Mouse (Mus musculus) cerebellum, postnatal 14 days (tissue): ENCODE measurements at regions not wholly inside any gene's neighbourhood (a gene's known extent, or its start where the extent isn't known, plus 50 kb on each side); places are given as distances from the start of the nearest gene placed in this dataset.

ENCODE experiments used
- DNase-seq, 2 experiments: peaks; one replicate each; pipeline ENCODE4 v3.0.0; 2021; ENCODE audit warnings: mixed read lengths in 2 of 2

- no peak for DNase-seq
These were observed 114.4 kb downstream of the Sox2 start for GRCm38 (mm10) chr3:34764559-34764958.

DNA sequence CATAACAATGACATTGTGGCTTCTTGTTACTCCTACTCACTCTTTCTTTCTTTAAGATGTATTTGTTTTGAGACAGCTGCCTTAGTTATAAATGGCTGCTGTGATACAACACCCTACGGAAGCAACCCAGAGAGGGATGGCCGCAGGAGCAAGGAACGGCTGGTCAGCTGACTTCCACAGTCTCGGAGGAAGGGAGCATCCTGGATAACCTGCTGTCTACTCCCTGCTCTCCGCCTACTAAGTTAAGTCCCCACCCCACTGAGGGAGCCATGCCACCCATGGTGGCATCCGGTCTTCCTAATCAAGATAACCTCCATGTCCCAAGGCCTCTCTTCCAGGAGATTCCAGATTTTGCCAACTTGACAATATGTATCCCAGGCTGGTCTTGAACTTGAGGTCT lies 114.9 kb downstream of the Sox2 start:
- DNase-seq: no peak

- DNase-seq: no peak
These were observed 119.6 kb downstream of the Sox2 start for GRCm38 (mm10) chr3:34769818-34770217.

GRCm38 (mm10) chr3:34770271-34770670 lies 120.1 kb downstream of the Sox2 start:
- DNase-seq: no peak

DNA sequence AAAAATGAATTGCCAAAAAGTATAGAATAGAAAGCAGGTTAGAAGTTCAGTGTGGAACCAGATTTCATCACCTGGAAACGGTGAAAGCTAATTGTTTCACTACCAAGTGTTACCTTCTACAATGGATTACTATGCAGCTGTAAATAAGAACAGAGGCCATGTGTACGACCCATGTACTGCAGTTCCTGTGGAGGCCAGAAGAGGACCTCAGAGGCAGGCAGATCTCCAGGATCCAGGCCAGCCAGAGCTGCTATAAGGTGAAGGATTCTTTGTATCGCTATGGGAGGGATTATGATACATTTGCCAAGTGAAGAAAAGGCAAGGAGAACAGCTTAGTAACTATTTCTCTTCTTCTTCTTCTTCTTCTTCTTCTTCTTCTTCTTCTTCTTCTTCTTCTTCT lies 121.8 kb downstream of the Sox2 start:
- DNase-seq: no peak

DNA sequence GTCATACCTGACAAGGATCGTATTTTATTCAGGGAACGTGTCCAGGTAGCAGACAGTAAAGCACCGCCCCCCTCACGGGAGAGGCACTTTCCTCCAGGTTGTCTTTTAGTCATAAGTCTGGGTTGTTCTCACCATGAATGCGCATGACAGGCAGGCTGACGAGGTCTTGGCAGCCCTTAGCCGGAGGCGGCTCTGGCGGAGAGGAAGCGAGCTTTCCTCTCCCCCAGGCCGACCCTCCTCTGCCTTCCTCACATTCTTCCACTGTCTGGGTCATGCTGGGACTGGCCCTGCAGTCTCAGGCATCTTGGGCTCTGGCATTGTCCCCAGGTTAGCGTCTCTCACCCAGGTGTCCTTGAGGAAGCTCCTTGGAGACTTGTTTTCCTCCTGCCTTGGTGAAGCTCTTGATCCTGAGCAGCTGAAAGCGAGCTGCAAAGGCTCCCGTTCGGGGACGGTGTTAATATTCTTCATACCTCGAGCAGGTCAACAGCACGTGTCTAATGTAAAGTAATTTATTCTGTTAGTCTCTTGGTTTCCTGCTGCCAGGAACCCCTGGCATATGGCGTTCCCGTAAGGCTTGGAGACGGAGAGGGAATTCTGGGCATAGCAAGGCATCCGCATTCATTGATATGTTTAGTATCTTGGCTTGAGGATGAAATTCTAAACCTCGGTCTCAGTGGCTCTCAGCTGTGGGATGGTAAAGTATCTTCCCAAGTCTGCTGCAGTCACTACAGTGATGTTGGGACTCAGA lies 123.6 kb downstream of the Sox2 start:
- peak; percentile 44 to 47 for DNase-seq

GRCm38 (mm10) chr3:34781770-34782169 lies 131.6 kb downstream of the Sox2 start:
- no peak for DNase-seq

DNA sequence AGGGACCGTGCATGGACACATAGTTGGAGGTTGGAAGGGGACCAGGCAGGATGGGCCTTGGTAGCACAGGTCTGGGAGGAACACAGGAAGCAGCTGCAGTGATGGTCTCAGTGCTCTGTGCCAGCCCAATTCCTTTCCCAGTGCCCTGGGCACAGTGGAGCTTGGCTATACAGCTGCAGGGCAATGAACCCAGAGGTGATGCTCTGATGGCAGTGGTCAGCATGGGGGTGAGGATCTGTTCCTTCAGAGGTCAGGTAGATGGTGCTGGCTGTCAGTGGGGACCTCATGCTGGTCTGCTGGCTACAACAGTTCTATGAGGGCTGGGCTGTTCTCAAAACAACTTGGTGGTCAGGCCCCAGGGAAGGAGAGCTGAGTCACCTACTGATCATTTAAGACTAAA lies 133.2 kb downstream of the Sox2 start:
- no peak for DNase-seq

DNA sequence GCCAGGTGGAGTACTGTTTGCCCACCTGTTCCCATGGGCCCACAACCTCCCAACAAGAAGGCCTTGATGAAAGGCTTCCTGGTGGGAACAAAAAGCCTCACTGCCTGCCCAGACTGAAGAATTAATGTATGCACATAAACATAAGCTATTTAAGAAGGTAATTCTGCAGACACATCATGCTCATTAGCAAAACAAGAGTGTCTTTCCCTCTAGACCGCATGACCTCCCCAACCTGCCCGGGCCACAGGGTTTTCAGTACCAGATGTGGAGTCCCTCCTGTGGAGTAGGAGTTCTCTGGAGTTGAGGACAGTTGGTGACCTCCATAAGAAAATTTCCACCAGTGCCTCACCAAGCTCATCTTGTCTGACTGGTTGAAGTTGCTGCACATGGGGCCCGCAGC lies 137.0 kb downstream of the Sox2 start:
- no peak for DNase-seq

- DNase-seq: peak in 1 of 2 experiments; percentile 13
These were observed 145.1 kb downstream of the Sox2 start for GRCm38 (mm10) chr3:34795103-34795983.

DNA sequence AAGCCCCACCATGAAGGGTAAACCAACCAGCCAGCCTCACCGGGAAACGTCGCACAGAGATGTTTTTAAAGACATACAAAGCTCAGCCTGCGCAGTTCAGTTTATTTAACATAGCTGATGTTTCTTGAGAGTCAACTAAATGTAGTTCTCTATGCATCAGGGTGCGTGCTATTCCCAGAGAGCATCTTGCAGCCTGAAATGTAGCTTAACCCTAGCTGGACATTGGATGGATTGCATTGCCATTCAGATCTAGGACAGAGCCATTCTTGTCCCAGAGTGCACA lies 145.7 kb downstream of the Sox2 start:
- no peak for DNase-seq

DNA sequence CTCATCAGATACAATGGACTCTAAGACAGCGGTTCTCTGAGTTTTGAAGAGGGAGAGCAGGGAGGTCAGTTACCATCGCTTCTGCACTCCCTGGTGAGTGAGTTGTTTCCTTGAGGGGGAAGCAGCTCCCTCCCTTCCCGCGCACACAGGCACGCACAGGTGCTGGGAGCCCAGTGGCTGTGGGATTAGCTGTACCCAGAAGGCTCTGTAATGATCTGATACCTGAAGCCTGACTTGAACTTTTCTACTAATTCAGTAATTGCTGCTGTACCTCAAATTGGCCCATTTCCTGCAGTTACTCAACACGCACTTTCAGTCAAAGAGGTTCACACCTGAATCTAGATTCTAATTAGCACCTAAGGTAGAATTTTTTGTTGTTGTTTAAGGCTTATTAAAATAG lies 158.6 kb downstream of the Sox2 start:
- no peak for DNase-seq

GRCm38 (mm10) chr3:34811753-34812152 lies 161.5 kb downstream of the Sox2 start:
- no peak for DNase-seq

- DNase-seq: no peak
These were observed 162.9 kb downstream of the Sox2 start for GRCm38 (mm10) chr3:34813046-34813625.

DNA sequence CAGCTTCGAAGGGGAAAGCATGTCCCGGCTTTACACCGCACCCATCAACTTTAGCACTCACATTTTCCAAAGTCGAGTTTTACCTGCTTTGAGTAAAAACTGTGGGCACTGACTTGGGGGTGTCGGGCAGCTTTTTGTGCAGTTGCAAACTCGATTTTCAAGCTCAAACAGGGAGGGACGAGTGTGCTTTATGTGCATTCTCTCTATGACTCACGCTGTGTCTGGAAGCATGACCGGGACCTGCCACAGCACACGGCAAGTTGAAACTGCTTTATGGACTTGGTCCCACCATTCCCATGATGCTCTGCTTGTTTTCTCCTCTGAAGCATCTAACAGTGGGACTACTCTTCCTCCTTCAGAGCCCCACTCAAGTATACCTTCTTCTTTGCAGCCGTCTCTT lies 174.8 kb downstream of the Sox2 start:
- no peak for DNase-seq

DNA sequence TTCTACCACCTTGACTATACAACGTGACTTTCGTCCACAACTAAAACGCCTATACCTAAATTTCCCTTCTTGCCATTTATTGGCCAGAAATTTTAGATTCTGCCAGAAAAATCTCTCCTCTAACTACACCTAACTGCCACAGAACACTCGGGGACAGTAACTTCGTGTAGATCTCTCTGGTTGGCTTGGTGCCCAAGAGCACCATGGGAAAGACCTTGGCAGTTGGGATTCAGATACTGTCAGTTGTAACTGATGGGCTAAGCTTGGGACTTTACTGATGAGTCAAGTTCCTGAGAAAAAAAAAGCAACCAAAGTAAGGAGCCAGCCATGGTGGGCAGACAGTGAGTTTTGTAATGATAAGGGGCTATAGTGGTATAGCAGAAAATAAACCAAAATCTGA lies 176.2 kb downstream of the Sox2 start:
- no peak for DNase-seq

- no peak for DNase-seq
These were observed 178.4 kb downstream of the Sox2 start for GRCm38 (mm10) chr3:34828453-34829206.

DNA sequence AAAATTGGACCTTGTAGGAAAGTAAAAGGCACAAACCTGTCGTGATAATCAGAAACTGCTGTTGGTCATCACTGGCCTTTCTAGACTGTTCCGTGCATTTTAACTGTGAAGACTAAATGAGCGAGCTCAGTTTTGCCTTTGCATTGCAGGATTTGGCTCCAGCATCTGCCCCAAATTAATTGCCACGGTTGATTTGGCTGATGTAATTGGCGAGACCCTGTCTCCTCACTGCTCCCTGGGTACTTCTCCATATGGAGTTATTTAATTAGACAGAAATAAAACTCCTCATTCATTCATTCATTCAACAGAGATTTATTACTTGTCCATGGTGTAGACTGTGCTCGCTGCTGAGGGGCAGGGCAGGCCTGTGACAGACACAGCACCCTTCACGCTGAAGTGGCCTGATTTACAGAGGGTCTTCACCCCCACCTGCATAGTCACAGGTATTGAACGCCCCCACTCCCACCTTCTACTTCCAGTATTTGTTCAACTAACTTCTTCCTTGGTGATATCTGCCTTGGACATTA lies 186.6 kb downstream of the Sox2 start:
- DNase-seq: peak in 1 of 2 experiments; percentile 20

DNA sequence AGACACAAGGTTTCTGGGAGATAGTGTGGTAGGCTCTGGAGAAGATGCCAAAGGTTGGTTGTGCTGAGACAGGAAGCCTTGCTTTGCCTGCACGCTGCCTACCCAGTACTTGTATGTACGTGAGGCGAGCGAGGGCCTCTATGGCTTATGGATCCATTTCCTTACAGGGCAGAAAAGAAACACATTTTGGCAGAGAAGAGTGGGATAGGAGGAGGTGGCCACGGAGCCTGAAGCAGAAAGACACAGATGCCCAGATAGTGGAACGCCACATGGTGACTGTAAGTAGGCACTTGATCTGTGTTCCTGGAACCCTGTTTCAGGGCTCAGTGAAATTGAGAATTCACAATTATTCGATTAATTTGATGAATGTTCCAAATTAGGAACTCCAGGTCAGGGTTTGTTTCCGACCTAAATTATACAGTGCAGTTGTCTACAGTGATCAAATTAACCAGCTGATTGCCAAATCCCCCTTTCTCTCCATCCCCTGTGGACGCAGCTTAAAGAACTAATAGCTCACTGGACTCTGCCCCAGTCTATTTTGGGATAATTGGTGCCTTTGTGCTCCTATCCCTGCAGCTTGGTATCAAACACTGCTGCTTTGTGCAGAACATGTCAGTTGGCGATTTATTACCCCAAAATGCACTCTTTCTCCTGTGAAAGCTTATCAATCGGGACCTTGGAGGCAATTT lies 187.6 kb downstream of the Sox2 start:
- DNase-seq: no peak

GRCm38 (mm10) chr3:34860877-34861649 lies 210.9 kb downstream of the Sox2 start:
- DNase-seq: no peak

DNA sequence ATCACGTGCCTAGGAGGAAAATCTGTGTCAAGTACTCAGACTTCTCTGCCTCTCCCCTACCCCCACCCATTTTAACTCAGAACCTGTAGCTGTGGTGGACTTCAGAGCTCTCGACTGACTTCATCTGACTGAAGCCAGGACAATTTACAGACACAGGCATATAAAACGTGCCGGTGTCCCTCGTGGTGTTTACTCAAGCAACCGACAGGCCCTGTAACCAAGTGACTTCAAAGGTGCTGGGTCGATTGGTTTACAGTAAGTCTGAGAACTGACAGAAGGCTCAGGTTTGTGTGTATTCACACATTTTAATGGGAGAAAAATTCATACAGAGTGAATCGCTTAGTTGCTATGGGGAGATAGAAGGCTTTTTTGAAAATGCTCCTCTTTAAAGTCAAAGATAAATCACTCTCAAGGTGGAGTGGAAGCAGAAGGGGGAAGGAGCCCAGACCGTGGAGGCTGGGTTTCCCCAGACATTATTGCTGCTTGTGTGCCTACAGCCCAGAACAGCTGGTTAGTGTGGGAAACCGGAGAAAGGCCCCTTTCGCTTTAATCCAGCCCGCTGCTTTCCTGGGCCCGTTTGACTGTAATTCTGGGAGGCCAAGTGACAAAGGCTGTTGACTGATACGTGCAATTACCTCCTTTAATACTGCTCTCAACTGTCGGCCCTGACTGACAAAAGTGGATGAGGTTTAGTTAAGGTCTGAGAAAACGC lies 218.6 kb downstream of the Sox2 start:
- no peak for DNase-seq
